In genomic region chr11:113797014-113797983, GRCm38 (mm10) we compare ENCODE assay signal across 12 mouse cellular contexts. TPM values are rescaled to one million over a fixed set of nuclear protein-coding genes. Genes with fewer than 3 reads are reported as not detected.
DNase-seq lines count a peak whose midpoint lies in the region; ATAC-seq and TF ChIP-seq lines count a peak whose summit lies in the region.
"Had no signal": no experiment of that assay in that cellular context is flagged by ENCODE, and none has a peak within 500 bp of the region (broad histone marks: within the 10 kb centered on the region; RNA-seq: fewer than 3 reads in every experiment).

No protein-coding gene starts in this region.

- TF ChIP-seq CTCF in kidney, postnatal 0 days (IDR thresholded peaks at IDR 0.05; ENCODE audit: low read depth) = no peak
- TF ChIP-seq CTCF in forebrain, postnatal 0 days (IDR thresholded peaks at IDR 0.05; ENCODE audit: low read depth) = no peak; the same call in 1 of the 2 replicates

- peak overlapping the region; percentile 20; the same call in 1 of the 2 replicates for H3K27ac ChIP-seq in kidney, postnatal 0 days
- H3K27ac ChIP-seq in embryonic facial prominence, embryonic 13.5 days = peak overlapping the region; percentile 64
- H3K27ac ChIP-seq in forebrain, postnatal 0 days (ENCODE audit: low read depth, low read length) = peak overlapping the region; percentile 59
- H3K27ac ChIP-seq in midbrain, embryonic 15.5 days = no peak overlapping the region; the same call in 1 of the 2 replicates

- H3K4me2 ChIP-seq in kidney, postnatal 0 days (ENCODE audit: low read length) = no peak overlapping the region
- H3K4me2 ChIP-seq in embryonic facial prominence, embryonic 13.5 days = no peak overlapping the region
- no peak overlapping the region for H3K4me2 ChIP-seq in forebrain, postnatal 0 days (ENCODE audit: low read depth)
- H3K4me2 ChIP-seq in midbrain, embryonic 15.5 days = no peak overlapping the region

- no peak for ATAC-seq in kidney, postnatal 0 days (replicated peaks; ENCODE audit: low FRiP score, low read depth)
- ATAC-seq in embryonic facial prominence, embryonic 13.5 days (ENCODE audit: insufficient number of reproducible peaks, insufficient read depth, low FRiP score, low TSS enrichment, low read depth) = no peak
- peak; percentile 70 for ATAC-seq in forebrain, postnatal 0 days
- ATAC-seq in midbrain, embryonic 15.5 days (replicated peaks) = 0 out of 2 replicates have a peak, but pooled peaks have one; percentile 40
- ATAC-seq: inflammation-experienced regulatory T-cells, adult 6 months had no signal

- H3K4me1 ChIP-seq in kidney, postnatal 0 days (replicated peaks; ENCODE audit: insufficient read depth, low read length) = peaks cover 10% of the 10 kb centered on the region; the same call in 1 of the 2 replicates
- H3K4me1 ChIP-seq in embryonic facial prominence, embryonic 13.5 days = peaks cover 34% of the 10 kb centered on the region
- peaks cover 14% of the 10 kb centered on the region for H3K4me1 ChIP-seq in forebrain, postnatal 0 days (ENCODE audit: insufficient read depth)
- peaks cover 18% of the 10 kb centered on the region for H3K4me1 ChIP-seq in midbrain, embryonic 15.5 days

- WGBS in kidney, postnatal 0 days = 48% methylated on average over 19 of the region's 19 CpGs
- 52% methylated on average over 19 of the region's 19 CpGs for WGBS in embryonic facial prominence, embryonic 13.5 days
- 48% methylated on average over 19 of the region's 19 CpGs for WGBS in forebrain, postnatal 0 days
- WGBS in midbrain, embryonic 15.5 days = 51% methylated on average over 19 of the region's 19 CpGs

- H3K36me3 ChIP-seq in kidney, postnatal 0 days (ENCODE audit: insufficient read depth, low read length) = no peaks in the 10 kb centered on the region
- 0 out of 2 replicates have a peak, but pooled peaks cover 10% of the 10 kb centered on the region for H3K36me3 ChIP-seq in embryonic facial prominence, embryonic 13.5 days
- H3K36me3 ChIP-seq in forebrain, postnatal 0 days (ENCODE audit: insufficient read depth) = no peaks in the 10 kb centered on the region
- H3K36me3 ChIP-seq in midbrain, embryonic 15.5 days (replicated peaks) = no peaks in the 10 kb centered on the region

- H3K4me3 ChIP-seq in kidney, postnatal 0 days (replicated peaks; ENCODE audit: low read depth, low read length) = no peak overlapping the region
- H3K4me3 ChIP-seq in embryonic facial prominence, embryonic 13.5 days = no peak overlapping the region
- no peak overlapping the region for H3K4me3 ChIP-seq in forebrain, postnatal 0 days (ENCODE audit: low read depth, low read length)
- H3K4me3 ChIP-seq in midbrain, embryonic 15.5 days = no peak overlapping the region
- H3K4me3 ChIP-seq: megakaryocyte, embryonic 14.5 days had no signal

- H3K9me3 ChIP-seq in kidney, postnatal 0 days (replicated peaks; ENCODE audit: low read length) = no peaks in the 10 kb centered on the region
- H3K9me3 ChIP-seq in embryonic facial prominence, embryonic 13.5 days = no peaks in the 10 kb centered on the region
- no peaks in the 10 kb centered on the region for H3K9me3 ChIP-seq in forebrain, postnatal 0 days (ENCODE audit: low read length)
- no peaks in the 10 kb centered on the region for H3K9me3 ChIP-seq in midbrain, embryonic 15.5 days
- H3K9me3 ChIP-seq: megakaryocyte, embryonic 14.5 days had no signal

- no peaks in the 10 kb centered on the region for H3K27me3 ChIP-seq in kidney, postnatal 0 days (ENCODE audit: insufficient read depth, low read length)
- H3K27me3 ChIP-seq in embryonic facial prominence, embryonic 13.5 days = no peaks in the 10 kb centered on the region
- H3K27me3 ChIP-seq in forebrain, postnatal 0 days (ENCODE audit: insufficient read depth, low read length) = no peaks in the 10 kb centered on the region
- H3K27me3 ChIP-seq in midbrain, embryonic 15.5 days (replicated peaks) = no peaks in the 10 kb centered on the region

- no peak for DNase-seq in kidney, postnatal 0 days (ENCODE audit: low spot score)
- no peak for DNase-seq in kidney, adult 8-10 months
- no peak for DNase-seq in forebrain, postnatal 0 days
- no peak for DNase-seq in layer of hippocampus, postnatal 36 days
- DNase-seq in lung, postnatal 10 days = no peak
- DNase-seq in left cerebral cortex, adult 8-10 months (ENCODE audit: low spot score in 2 of 2) = no peak
- DNase-seq: adrenal gland, postnatal 25 days; right cerebral cortex, postnatal 4 days had no signal

- no peak overlapping the region for H3K9ac ChIP-seq in kidney, postnatal 0 days (ENCODE audit: low read depth, low read length)
- H3K9ac ChIP-seq in embryonic facial prominence, embryonic 13.5 days = peak overlapping the region; percentile 17; the same call in 1 of the 2 replicates
- 0 out of 2 replicates have a peak overlapping the region, but pooled peaks have one; percentile 18 for H3K9ac ChIP-seq in forebrain, postnatal 0 days
- H3K9ac ChIP-seq in midbrain, embryonic 15.5 days = no peak overlapping the region

RNA-seq across cellular contexts. Expression of gene Cdc42ep4, which starts 45.6 kb away (rescaled TPM):
- polyA plus RNA-seq in kidney, postnatal 0 days (2015; fragmentation: Nextera tagmentation; extraction: Ambion mirVana) = 48.5 and 52.3 TPM in 2 replicates
- 108 and 119 TPM in 2 replicates for polyA plus RNA-seq in embryonic facial prominence, embryonic 13.5 days (2015; fragmentation: Nextera tagmentation; extraction: Ambion mirVana)
- total RNA-seq in forebrain, postnatal 0 days (2014; rRNA removed) = 86.6 and 102 TPM in 2 replicates
- polyA plus RNA-seq in forebrain, postnatal 0 days (2015; fragmentation: Nextera tagmentation; extraction: Ambion mirVana) = 75.4 and 81.0 TPM in 2 replicates
- 72.0 and 72.4 TPM in 2 replicates for polyA plus RNA-seq in midbrain, embryonic 15.5 days (2015; fragmentation: Nextera tagmentation; extraction: Ambion mirVana)
- 10 to 100 TPM; 34.5 to 38.0 TPM for total RNA-seq in layer of hippocampus, postnatal 36 days (2021)
- 10 to 100 TPM; 30.5 to 32.6 (median 31.8) TPM for total RNA-seq in left cerebral cortex, adult 8-10 months (2022)

Comparison
In these comparisons a context has a peak if more than half of its experiments do, and no peak if none do; other contexts are left out.
1. ATAC-seq: peak in forebrain, postnatal 0 days (single experiment) and midbrain, embryonic 15.5 days (single experiment); none in kidney, postnatal 0 days (single experiment) and embryonic facial prominence, embryonic 13.5 days (single experiment).
2. H3K9ac ChIP-seq: peak in embryonic facial prominence, embryonic 13.5 days (single experiment) and forebrain, postnatal 0 days (single experiment); none in kidney, postnatal 0 days (single experiment) and midbrain, embryonic 15.5 days (single experiment).